Mouse (Mus musculus): ENCODE measurements at regions not wholly inside any gene's neighbourhood (a gene's known extent, or its start where the extent isn't known, plus 50 kb on each side); places are given as distances from the start of the nearest gene placed in this dataset.

DNA sequence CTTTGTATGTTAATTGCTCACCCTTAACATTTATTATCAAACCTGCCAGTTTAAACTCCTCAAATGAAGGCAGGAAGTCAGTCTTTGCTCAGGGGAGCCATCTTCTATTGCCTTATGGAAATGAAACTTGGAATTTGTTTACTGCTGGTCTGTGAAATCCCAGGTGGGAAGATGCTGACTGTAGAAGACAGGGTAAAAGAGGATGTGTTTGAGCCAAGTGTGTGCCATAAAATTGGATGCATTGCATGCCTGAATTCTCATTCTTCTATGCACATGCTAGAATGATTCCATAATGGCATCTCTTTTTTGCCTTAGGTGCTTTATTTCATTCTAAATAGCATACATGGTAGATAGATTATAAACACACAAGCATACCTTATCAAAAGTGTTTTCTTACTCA is 1249.9 kb upstream of the Lrrc6 start:
- no peak for DNase-seq (ENCODE audit: low read depth in 2 of 2, low spot score in 2 of 2)

GRCm38 (mm10) chr15:67743332-67743731 is 1242.6 kb upstream of the Lrrc6 start:
- no peak for DNase-seq (ENCODE audit: low read depth in 2 of 2, low spot score in 2 of 2)

- no peak for DNase-seq (ENCODE audit: low read depth in 2 of 2, low spot score in 2 of 2)
Observed at GRCm38 (mm10) chr15:67732988-67733387, 1232.3 kb upstream of the Lrrc6 start.

- DNase-seq (ENCODE audit: low read depth in 2 of 2, low spot score in 2 of 2) = no peak
Observed at GRCm38 (mm10) chr15:67729492-67729891, 1228.8 kb upstream of the Lrrc6 start.

DNA sequence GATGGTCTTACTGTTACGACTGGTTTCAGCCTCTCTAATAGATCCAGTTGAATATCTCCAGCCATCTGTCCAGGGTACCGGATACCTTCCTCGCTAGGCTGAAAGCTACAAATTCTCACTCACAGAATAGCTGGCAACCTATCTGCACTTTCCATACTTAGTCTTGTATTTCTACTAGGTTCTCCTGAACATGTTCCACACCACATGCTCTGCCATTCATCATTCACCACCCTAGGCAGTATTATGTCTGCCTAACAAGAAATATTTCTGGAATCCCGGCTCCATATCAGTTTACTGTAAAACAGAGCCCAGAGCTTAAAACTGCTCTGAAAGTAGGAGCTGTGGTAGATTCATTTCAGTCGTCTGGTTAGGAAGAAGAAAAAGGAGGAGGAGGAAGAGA is 1224.5 kb upstream of the Lrrc6 start:
- DNase-seq (ENCODE audit: low read depth in 2 of 2, low spot score in 2 of 2) = no peak

GRCm38 (mm10) chr15:67714203-67714602 is 1213.5 kb upstream of the Lrrc6 start:
- DNase-seq (ENCODE audit: low read depth in 2 of 2, low spot score in 2 of 2) = no peak

DNA sequence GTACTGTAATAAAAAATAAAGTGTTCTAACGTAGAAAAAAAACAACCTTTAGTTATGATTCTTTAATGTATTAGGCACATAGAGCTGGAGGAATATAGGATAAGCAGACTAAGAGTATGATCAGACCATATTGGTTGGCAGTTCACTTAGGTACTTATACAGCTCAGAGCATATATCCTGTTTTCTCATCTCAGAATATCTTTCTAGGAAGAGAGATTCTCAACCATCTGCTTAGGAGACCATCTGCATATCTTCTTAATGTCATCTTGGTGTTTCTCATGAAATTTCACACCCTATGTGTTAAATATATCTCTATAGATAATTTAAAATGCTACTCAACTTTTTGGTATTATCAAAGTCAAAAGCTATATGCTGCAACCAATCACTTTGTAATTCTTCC is 1185.4 kb upstream of the Lrrc6 start:
- no peak for DNase-seq (ENCODE audit: low read depth in 2 of 2, low spot score in 2 of 2)

DNA sequence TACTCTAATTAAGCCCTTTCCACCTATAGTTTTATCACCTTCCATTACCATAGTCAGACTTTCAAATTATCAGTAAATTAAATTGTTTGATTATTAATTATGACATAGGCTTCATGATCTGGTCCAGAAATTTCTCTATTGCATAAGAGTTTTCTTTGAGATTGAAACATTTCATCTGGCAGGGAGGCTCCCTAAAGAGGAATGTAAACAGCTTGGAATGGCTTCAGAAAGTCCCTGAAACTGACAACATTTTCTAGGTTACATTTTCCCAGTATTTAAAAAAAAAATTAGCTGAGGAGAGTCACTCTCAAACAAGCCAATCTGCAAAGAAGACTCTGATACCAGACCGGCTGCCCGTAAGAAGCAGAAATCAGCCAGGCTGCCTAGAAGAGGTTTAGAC is 1172.6 kb upstream of the Lrrc6 start:
- DNase-seq (ENCODE audit: low read depth in 2 of 2, low spot score in 2 of 2) = no peak

DNA sequence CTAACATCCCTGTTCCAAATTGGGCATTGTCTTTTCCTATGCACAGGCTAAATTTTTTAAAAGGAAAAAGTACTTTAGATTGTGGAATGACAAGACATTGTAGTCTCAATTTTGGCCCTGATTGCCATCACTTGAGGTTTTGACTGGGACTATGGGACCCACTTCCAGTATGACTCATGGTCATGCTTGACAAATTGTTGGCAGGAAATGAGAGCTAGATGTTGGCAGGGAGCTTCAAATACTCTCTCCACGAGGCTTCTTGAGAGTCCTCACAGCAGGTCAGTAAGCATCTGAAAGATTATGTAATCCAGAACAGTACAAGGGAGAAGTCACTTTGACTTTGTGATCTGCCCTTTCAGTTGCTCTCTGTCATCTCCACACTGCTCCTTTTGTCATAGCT is 1135.4 kb upstream of the Lrrc6 start:
- DNase-seq (ENCODE audit: low read depth in 2 of 2, low spot score in 2 of 2) = no peak

GRCm38 (mm10) chr15:67626704-67627287 is 1126.1 kb upstream of the Lrrc6 start:
- no peak for DNase-seq (ENCODE audit: low read depth in 2 of 2, low spot score in 2 of 2)

DNA sequence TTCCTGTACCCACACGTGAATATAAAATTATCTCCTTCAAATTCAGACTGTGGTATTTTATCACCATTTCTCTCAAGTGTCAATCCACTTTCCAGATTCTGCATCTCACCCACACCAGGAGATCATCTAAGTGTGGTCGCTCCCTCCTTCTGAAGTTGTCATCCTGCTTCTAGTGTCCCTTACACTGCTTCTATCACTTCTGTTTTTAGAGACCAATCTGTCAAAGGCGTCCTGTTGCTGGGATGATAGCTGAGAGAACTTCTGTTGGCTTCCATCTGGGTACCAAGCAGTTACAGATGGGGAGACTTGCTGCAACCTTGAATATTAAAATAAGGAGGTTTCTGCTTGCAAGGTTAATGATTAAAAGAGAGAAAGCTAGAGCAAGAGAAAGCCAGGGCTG is 1111.2 kb upstream of the Lrrc6 start:
- no peak for DNase-seq (ENCODE audit: low read depth in 2 of 2, low spot score in 2 of 2)

DNA sequence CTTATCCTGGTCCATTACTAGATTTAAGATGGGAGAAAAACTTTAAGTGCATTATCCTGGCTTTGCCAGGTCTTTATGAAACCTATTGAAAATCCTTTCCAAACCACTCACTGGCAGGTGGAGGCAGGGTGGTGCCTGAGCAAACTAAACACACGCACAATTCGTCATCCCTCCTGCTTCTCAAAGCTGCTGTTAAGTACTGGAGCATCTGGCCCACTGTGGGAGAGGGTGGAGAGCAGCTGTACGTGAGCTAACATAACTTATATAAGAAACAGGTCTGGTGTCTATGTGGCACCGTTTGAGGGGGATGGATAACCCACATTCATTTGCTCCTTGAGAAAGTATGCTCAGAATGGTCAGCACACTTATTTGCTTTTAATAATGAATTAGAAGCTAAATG is 1097.7 kb upstream of the Lrrc6 start:
- no peak for DNase-seq (ENCODE audit: low read depth in 2 of 2, low spot score in 2 of 2)

GRCm38 (mm10) chr15:67576581-67576980 is 1075.9 kb upstream of the Lrrc6 start:
- DNase-seq (ENCODE audit: low read depth in 2 of 2, low spot score in 2 of 2) = no peak

GRCm38 (mm10) chr15:67571614-67572013 is 1070.9 kb upstream of the Lrrc6 start:
- DNase-seq (ENCODE audit: low read depth in 2 of 2, low spot score in 2 of 2) = no peak

GRCm38 (mm10) chr15:67557304-67557703 is 1056.6 kb upstream of the Lrrc6 start:
- no peak for DNase-seq (ENCODE audit: low read depth in 2 of 2, low spot score in 2 of 2)

DNA sequence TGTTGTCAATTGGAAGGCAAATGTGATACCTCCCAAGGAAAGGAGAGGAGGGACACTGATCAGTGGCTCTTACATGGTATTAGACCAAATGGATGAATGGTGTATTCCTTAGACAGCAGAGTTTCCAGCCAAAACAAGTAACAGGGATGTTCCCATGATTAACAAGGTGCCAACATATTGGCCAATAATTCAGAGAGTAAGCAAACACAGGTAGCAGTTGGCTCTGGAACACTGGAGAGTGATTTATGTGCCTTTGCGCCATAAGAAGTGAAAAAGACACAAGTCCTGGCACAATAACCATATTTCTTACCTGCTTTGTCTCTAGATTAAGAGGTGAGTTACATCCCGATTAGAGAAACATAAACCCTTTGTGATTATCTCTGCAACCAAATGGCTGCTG is 1051.2 kb upstream of the Lrrc6 start:
- no peak for DNase-seq (ENCODE audit: low read depth in 2 of 2, low spot score in 2 of 2)

DNA sequence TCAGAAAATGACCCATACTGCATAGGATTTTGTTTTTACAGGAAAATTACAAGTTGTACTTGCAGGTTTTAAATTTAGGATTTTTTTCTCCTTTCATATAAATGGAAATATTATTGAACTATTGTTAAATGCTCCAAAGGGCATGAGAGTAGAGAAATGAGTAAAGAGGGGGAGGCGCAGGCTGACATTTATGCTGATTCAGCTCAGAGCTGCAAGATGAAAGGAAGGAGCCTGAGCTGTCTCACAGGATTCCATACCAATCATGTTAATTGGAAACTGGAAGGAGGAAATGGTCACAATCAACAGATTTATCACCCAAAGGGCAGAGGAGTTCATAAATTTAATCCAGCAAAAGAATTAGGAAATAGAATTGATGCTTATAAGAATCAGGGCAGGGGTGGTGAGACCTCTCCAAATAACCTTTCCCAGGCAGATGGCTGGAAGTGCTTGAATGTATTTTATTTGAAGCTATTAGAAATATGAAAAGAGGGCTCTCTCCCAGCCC is 1046.2 kb upstream of the Lrrc6 start:
- no peak for DNase-seq (ENCODE audit: low read depth in 2 of 2, low spot score in 2 of 2)

DNA sequence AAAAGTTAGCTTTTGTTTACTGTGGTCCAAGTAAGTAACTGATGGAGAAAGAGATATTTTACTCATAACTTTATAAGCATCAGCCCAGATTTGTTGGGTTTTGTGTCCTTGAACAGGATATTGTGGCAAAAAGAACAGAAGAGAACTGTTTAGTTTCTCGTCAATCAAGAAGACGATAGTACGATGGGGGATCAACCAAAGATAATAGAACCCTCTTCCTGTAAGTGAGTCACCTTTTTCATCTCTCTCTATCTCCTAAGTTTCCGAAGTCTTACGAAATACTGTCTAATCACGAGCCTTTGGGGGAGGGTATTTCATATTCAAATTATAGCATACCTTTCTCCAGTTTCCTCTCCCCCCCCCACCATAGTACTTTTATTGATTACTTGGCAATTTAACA is 1045.0 kb upstream of the Lrrc6 start:
- no peak for DNase-seq (ENCODE audit: low read depth in 2 of 2, low spot score in 2 of 2)

DNA sequence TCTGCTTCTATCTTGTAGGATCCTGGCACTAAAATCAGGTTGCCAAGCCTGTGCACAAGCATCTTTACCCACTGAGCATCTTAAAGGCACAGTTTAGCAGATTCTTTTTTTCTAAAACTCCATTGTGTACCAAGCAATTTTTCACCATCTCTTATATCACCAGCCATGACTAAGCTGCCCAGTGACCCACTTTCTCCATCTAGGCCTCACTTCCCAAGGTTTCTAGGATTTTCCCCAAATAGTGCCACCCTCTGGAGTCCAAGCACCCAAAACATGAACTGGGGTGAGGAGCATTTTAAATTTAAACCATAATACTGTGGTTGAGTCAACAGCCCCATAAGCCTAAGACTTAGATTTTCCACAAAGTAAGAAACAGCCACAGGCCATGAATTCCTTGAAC is 1013.0 kb upstream of the Lrrc6 start:
- no peak for DNase-seq (ENCODE audit: low read depth in 2 of 2, low spot score in 2 of 2)

DNA sequence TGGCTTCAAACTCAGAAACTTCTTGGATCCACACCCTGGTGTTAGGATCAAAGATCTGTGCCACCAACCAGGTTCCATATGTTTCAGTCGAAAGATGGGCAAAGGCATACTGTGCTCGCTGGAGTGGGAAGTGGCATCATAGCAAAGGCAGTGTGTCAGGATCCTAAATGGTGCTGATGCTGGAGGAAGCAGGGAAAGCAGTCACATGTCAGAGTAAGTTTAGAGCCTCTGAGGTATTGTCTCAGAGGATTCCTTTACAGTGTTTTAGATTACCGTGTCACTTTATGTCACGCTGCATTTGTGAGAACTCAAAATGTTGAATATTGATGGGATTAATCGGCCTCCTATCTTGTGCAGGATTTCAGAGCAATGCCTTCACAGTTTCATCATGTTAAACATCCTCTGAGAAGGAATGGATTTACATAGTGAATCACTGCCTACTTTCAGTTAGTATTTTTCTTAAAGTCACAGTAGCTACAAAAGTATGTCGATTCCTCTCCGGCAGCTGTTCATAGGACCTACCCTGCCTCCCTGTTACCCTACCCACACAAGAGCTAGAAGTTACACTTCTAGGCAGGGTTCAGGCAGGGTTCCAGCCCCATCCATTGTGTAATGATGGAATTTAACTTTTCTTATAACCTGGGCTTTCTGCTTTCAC is 994.4 kb upstream of the Lrrc6 start:
- DNase-seq (ENCODE audit: low read depth in 2 of 2, low spot score in 2 of 2) = no peak

- DNase-seq (ENCODE audit: low read depth in 2 of 2, low spot score in 2 of 2) = no peak
Observed at GRCm38 (mm10) chr15:67481733-67482132, 981.0 kb upstream of the Lrrc6 start.

DNA sequence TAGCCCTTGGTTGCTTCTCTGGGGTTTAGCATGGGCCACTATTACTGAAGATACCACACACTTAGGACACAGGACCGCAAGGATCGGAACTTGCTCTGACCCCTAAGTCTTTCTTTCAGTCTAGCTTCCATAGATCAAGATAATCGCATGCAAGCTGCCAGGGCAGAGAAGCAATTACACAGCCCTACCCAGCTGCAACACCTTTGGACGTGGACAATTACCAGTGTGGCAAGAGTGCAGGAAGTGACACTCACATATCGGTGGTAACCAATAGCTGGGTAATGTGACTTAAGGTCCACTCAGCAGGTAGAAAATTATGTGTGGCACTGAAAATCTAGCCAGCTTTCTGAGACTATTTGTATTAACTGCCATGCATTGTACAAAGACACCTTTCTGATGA is 973.6 kb upstream of the Lrrc6 start:
- no peak for DNase-seq (ENCODE audit: low read depth in 2 of 2, low spot score in 2 of 2)

GRCm38 (mm10) chr15:67472979-67473378 is 972.3 kb upstream of the Lrrc6 start:
- DNase-seq (ENCODE audit: low read depth in 2 of 2, low spot score in 2 of 2) = no peak

Measured in CD8-positive naive resting alpha-beta T cell, adult 2 months (primary cell).